Mouse (Mus musculus) T-helper 1 cell (primary cell): ENCODE measurements around the gene Ccdc103.

Experiments used
- in situ Hi-C: fragments of 300-600 bp; cut with MboI, MseI; formaldehyde crosslinking; loops from one replicate; pipeline ENCODE4 v1.15.1; 2025; ENCODE audit warnings: high pct_unique_total_duplicates

Gene Ccdc103

DNA sequence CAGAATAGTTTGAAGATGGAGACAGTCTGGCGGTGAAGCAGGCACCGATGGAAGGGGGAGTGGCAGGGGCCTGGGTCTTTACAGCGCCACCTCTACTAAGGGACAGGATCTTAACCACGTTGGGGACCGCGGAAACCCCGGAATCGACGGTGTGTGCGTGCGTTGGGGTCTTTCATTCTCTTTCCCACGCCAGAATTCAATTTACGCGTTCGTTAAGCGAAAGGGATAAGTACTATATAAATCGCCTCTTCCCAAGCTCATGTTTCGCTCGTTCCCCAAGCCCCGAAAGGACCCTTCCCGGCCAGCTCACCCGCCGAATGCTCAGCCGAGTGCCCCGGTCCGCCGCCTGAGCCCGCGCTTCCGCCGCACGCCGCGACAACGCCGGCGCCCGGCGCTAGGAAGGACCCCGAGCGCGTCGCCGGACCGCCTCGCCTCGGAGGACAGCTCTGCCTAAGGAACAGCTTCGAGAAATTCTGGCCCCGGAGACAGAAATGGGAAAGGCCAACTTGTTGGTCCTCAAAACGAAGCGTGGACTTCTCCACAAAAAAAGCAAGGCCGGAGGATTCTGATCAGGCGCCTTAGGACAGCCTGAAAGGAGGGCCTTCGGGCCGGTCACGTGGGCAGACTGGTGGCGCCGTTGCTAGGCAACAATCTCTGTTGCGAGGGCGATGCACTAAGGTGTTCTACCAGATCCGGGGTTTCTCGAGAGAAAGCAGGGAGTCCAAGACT lies at the start of gene Ccdc103, which contains the start of gene Eftud2:
Ccdc103 (plus strand) TSS at position 620 of the 729 bp plus-strand sequence.
Eftud2 (minus strand) TSS at position 401 of the 729 bp plus-strand sequence.
- in situ Hi-C loops = no loop called here

DNA sequence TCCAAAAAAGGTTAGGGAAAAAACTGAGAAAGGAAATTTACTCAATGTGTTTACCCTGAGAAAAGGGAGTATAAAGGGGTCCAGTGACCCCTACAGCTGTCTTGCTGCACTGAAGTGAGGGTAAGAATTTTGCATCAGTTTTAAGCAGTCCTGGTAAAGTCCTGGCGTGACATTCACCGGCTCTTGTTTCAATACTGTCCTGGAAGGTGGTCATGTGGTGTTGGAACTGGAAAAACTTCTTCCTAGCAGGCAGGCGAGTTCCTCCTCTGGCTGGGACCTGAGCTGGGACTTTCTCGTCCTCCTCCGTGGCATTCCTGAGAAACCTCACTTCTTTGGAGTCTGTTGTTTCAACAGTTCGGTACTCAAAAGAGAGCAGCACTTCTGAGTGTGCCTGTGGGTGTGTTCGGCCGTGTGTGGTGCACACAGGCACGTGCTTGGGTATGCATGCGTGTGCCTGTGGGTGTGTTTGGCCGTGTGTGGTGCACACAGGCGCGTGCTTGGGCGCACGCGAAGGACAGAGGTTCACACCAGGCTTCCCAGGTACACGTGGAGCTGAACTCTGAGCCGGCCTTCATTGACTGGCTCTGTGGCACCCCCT lies 48.2 kb upstream of the Ccdc103 start:
- in situ Hi-C loops = no loop called here

DNA sequence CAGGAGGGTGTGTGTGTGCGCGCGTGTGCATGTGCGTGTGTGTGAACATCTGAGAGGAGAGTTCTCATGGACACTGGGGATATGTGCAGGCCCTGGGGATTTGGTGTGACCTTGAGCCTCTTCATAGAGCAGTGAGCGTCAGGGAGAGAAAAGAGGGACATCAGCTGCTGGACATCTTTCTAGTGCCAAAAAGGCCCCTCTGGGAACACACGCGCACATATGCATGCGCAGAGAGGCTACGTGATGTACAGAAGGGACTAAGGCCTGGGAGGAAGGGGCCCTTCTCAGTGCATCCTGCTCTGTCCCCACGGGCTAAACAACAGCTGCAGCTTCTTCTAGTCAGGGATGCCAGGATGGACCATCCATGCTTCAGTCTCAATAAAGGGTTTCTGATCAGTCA lies 46.8 kb upstream of the Ccdc103 start:
- in situ Hi-C loops = no loop called here

DNA sequence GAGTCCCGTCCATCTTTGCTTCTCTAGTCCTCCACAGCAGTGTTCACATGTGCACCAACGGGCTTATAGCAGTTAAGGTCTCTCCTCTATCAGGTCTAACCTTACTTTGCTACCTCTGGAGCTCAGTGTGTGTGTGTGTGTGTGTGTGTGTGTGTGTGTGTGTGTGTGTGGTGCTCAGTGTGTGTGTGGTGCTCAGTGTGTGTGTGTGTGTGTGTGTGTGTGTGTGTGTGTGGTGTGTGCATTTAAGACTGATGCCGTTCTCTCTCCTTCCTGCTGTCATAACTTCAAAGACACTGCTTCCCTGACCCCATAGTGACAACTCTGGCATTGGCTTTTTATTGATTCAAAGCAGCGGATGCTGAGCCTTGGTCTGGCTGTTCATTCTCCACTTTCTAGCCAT lies 45.5 kb upstream of the Ccdc103 start, which contains the start of gene Higd1b:
Higd1b (plus strand) TSS at position 301 of the 400 bp plus-strand sequence.
- in situ Hi-C loops = no loop called here

DNA sequence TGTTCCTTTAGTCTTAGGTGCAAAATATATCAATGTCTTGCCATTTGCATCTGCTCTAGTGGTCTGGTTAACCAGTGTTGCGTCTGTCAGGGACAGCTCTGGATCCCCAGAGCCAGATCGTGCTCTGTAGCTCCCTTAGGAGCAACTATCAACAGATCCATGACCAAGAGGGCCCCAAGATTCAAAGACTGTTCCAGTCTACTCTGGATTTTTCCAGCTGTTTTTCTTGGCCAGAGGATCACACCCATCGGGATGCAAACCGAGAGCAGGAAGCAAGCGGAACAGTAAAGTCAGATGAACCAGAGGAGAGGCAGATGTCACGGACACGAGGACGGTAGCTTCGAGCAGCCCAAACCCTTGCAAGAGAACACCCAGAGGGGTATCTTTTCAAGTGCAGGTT lies 44.9 kb upstream of the Ccdc103 start:
- in situ Hi-C loops = no loop called here

DNA sequence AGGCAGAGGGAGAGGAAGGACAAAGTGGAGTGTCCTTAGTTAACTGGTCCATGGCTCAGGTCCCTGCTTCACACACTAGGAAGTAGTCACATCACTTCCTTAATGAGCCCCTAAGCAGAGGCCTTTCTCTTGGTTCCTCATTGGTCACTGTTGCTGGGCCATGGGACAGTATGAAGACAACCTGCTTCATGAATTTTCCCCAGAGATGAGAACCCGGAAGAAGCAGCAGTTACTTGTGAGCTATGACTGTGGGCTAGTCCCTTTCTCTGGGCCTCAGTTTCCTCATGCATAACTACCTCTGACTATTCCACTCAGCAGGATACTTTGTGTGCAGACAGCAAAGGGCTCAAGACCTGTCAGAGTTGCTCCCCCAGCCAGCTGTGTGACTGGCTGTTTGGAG lies 43.6 kb upstream of the Ccdc103 start:
- in situ Hi-C loops = no loop called here

- in situ Hi-C loops = no loop called here
Observed at GRCm38 (mm10) chr11:102838126-102838525, 42.9 kb upstream of the Ccdc103 start.

DNA sequence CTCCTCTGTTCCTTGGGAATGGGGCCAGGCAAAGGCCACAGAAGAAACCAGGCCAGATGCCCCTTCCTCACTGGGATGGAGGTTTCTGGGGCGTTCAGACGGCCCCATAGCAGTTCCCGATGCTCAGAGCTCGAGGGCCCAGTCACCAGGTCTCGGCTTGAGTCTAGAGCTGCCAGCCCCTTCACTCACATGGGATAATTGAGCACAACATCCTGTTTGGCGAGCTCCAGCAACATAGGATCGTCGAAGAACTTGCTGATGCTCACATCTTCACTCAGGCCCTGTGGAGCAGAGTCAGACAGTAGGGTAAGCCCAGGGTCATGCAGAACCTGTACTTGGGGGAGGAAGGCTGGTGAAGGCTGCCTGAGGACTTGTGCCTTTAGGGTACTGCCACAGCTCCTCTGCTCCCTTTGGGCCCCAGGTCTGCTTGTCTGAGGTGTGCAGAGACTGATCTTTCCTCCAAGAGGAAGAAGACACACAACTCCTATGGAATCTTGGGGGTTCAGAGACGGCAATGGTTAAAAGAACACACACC lies 42.3 kb upstream of the Ccdc103 start:
- in situ Hi-C loops = no loop called here

GRCm38 (mm10) chr11:102845926-102846325 lies 35.1 kb upstream of the Ccdc103 start:
- in situ Hi-C loops = no loop called here

DNA sequence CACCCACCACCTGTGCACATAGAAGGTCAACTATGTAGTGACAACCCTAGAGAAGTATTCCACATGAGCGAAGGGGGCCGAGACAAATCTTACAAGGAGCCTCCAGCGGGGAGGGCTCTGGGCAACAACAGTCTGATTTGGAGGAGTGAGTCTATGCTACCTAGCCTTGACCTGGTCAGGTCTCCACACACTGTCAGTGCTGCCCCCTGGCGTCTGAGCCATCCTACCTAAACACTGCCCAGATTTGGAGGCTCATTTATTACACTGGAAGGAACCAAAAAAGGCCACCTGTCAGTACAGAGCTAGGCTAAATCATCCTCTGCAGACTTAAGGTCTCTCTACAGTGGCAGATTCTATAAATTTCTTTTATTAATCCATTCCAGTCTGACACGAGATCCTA lies 29.1 kb upstream of the Ccdc103 start:
- in situ Hi-C loops = no loop called here

GRCm38 (mm10) chr11:102853760-102854159 lies 27.2 kb upstream of the Ccdc103 start:
- in situ Hi-C loops = no loop called here

- in situ Hi-C loops = no loop called here
Observed at GRCm38 (mm10) chr11:102855941-102856340, 25.1 kb upstream of the Ccdc103 start.

- in situ Hi-C loops = no loop called here
Observed at GRCm38 (mm10) chr11:102858951-102859350, 22.1 kb upstream of the Ccdc103 start.

DNA sequence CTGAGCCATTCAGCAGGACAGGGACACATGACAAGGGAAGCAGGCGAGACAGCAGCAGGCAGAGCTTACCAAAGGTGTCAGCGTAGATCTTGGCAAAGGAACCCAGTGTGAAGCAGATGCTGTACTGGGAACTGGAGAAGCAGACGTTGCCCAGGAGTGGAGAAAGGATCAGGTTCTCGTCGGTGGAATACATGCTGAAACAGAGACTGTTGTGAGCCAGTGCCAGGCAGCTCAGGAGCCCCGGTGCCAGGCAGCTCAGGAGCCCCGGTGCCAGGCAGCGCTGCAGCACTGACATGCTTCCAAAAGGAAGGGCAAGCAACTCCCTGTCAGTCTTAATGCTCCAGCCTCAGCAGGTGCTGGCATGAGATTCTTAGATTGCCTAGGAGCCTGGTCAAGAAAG lies 21.1 kb upstream of the Ccdc103 start:
- in situ Hi-C loops = loop anchor here (5.0 kb wide), 1 partner anchor 83 kb away; no protein-coding TSS in a partner anchor

- in situ Hi-C loops = loop anchor here (5.0 kb wide), 1 partner anchor 87 kb away; no protein-coding TSS in a partner anchor
Observed at GRCm38 (mm10) chr11:102864272-102864671, 16.7 kb upstream of the Ccdc103 start.

DNA sequence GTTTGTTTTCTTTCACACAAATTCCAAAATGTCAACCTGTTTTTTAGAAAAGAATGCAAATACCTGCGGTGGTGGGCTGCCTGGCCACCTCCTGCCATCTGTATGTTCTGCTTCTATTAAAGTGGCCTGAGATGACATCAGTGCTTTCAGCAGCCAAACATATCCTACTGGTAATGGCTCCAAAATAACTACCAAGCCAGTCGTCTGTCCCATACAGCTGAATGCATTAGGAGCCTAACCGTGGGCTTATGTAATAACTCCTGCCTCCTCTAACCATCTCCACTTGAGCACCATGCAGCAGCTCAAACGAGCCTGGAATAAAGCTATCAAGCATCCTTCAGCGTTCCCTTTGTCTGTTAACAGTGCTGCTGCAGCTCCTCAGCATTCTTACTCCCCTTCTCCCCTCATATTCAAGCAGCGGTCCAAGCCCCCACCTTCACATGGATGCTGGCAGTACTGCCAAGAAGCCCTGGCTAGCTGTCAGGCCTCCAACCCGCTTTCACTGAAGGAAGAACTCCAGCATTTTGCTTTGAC lies 6.1 kb upstream of the Ccdc103 start:
- in situ Hi-C loops = no loop called here

DNA sequence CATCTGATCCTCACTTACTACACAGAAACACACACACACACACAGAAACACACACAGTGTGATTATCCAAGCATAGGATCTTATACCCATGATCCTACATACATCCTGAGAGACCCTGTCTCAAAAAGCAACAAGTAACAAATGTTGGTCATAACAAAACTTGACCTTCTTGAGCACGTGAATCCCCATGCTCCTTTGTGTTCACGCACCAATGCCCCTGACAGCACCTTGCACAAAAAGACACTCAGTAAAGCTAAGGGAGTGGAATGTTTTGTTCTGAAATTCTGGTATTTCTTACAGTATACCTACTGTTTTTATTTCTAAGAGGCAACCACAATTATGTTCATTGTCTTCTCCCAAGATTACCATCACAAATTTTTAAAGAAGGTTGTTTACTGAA lies 1.4 kb upstream of the Ccdc103 start:
- in situ Hi-C loops = no loop called here

- in situ Hi-C loops = no loop called here
Observed at GRCm38 (mm10) chr11:102881314-102882198, 552 bp downstream of the Ccdc103 start.

- in situ Hi-C loops = no loop called here
Observed at GRCm38 (mm10) chr11:102884616-102885219, 3.7 kb downstream of the Ccdc103 start, which contains the start of gene Fam187a. TSS of gene Fam187a (plus strand) at chr11:102885169.

- in situ Hi-C loops = no loop called here
Observed at GRCm38 (mm10) chr11:102887433-102887832, 6.4 kb downstream of the Ccdc103 start.

DNA sequence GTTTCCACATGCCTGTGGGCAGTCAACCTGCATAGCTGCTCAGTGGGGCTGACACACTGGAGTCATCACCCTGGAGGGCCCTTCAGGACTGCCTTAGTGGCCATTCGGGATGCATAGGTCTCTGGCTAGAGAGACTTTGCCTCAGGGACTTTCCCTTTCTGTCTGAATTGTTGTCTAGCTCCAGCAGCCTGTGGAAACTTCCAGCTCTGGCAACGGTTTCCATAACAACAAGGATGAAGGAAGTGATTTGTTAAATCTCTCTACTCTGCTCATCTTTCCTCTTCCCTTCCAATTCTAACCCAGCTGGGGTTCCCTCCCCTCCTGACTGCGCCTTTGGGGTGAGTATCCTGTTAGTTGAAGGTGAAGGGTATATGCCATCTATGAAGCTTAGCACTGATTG lies 7.1 kb downstream of the Ccdc103 start:
- in situ Hi-C loops = no loop called here
